Mouse (Mus musculus): ENCODE data around the gene Drg2. TPM values are rescaled to one million over a fixed set of nuclear protein-coding genes. Genes with fewer than 3 reads are reported as not detected.
"Not testable (repeated sequence)": the region's sequence is repeated elsewhere in the genome, so short reads cannot be mapped to it uniquely, and the experiment has no call there.

The Drg2 gene
- polyA plus RNA-seq, 1 experiment from 2014 or later: 29.1 TPM

DNA sequence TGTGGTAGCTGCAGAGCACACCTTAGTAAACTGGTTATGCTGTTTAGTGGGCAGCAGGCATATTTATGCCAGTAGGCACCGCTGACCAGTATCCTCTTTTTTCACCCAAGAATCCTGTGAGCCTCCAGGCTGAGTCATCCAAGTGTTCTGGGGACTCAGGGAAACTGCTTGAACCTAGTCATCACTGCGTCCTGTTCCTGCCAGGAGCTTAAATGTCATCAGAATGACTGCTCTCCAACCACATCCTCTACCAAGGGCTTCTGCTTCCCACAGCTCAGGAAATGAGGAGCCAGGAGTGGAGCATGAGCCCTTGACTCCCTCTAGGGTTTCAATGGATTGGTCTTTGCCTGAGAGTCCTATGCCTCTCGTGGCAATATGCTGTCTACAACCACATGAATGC lies 17.8 kb upstream of the Drg2 start:
- 59% methylated on average over 3 of the region's 3 CpGs for WGBS (ENCODE audit: missing documents)
- H3K36me3 ChIP-seq (ENCODE audit: inconsistent target): peaks cover 30% of the 10 kb centered on the region; the same call in 1 of the 2 replicates
- no peaks in the 10 kb centered on the region for H3K79me2 ChIP-seq (ENCODE audit: inconsistent target)
- H3K27ac ChIP-seq: no peak overlapping the region
- H3K4me3 ChIP-seq (ENCODE audit: inconsistent target): no peak overlapping the region

DNA sequence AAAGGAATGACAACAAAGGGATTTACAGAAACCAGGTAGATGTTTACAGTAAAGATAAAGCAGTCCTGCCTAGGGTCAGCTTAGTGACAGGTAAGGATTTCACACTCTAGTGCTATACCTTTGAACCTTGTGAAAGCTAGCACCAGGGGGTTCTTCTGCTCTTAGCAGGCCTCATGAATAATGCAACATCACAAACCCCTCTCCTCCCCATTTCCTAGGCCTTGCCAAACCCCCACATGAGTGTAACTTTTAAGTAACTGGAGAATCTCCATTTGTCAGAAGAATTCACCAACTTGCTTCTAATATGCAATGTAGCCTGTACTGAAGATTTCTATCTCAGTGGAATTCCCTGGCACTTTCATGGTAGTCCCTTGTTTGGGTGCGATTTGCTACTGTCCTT lies 14.8 kb upstream of the Drg2 start:
- H3K27ac ChIP-seq: not testable (repeated sequence)
- peaks cover 32% of the 10 kb centered on the region for H3K36me3 ChIP-seq (ENCODE audit: inconsistent target)

DNA sequence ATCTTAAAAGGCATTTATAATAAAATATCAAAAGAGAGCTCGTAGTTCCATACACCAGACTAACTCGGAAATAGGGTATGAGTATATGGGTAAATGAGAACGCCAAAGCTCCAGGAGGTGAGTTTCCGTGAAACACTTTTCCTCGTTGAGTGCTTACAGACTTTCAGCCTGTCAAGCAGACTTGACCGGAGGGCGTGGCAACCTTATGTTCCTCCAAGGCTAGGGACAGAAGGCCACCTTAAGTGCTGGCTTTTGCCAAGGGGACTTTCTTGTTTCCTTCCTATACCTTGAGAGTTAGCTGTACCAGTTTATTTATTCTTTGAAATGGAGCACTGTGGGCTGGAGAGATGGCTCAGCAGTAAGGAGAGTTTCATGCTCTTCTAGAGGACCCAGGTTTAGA lies 14.2 kb upstream of the Drg2 start:
- Histone ChIP-seq H3K79me2 (ENCODE audit: inconsistent target) (no peaks in the 10 kb centered on the region), H3K36me3 (ENCODE audit: inconsistent target) (peaks cover 32% of the 10 kb centered on the region), H3K4me3 (ENCODE audit: inconsistent target) (no peak overlapping the region), H3K27ac (no peak overlapping the region)
- WGBS (ENCODE audit: missing documents): 94% methylated on average over 7 of the region's 7 CpGs

More for the DNA sequence above, 14.8 kb upstream of the Drg2 start:
- not testable (repeated sequence) for H3K4me3 ChIP-seq (ENCODE audit: inconsistent target); H3K79me2 ChIP-seq (ENCODE audit: inconsistent target)
- WGBS (ENCODE audit: missing documents): 100% methylated on average over 1 of the region's 1 CpGs

DNA sequence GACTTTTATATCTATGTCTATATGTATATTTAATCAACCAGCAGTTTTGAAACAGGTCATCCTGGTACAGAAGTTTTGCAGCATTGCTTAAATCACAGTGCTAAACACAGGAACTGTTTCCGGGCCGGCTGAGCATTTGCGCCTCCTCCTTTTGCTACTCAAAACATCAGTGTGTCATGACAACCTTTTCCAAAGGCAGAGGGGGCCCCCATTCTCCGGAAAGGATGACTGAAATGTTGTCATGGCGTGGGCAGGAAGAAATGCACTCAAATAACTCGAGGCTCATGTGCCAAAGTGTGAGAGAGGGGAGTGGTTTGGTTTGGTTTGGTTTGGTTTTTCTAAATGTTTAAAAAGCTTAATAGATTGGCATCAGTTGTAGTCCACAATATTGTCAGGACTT lies 11.5 kb upstream of the Drg2 start:
- Histone ChIP-seq H3K4me3 (ENCODE audit: inconsistent target) (no peak overlapping the region), H3K27ac (no peak overlapping the region), H3K36me3 (ENCODE audit: inconsistent target) (peaks cover 28% of the 10 kb centered on the region), H3K79me2 (ENCODE audit: inconsistent target) (no peaks in the 10 kb centered on the region)
- WGBS (ENCODE audit: missing documents): 96% methylated on average over 6 of the region's 6 CpGs

DNA sequence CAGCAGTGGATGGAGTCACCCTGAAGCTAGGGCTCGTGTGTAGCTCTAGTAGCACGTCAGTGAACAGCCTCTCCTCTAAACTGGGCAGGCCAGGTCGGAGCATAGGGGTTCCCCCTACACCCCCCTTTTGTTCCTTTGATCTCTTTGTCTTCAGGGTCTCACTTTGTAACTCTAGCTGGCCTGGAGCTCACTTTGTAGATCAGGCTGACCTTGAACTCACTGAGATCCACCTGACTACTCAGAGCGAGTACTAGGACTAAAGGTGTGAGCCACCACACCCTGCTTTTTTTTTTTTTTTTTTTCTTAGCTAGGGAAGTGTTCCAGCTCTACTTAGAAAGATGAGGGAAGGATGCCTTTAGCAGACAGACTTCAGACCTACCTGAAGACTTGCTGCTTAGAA lies 10.4 kb upstream of the Drg2 start:
- no peaks in the 10 kb centered on the region for H3K79me2 ChIP-seq (ENCODE audit: inconsistent target)
- WGBS (ENCODE audit: missing documents): 91% methylated on average over 4 of the region's 4 CpGs
- H3K4me3 ChIP-seq (ENCODE audit: inconsistent target): no peak overlapping the region
- H3K27ac ChIP-seq: no peak overlapping the region
- peaks cover 18% of the 10 kb centered on the region for H3K36me3 ChIP-seq (ENCODE audit: inconsistent target)

DNA sequence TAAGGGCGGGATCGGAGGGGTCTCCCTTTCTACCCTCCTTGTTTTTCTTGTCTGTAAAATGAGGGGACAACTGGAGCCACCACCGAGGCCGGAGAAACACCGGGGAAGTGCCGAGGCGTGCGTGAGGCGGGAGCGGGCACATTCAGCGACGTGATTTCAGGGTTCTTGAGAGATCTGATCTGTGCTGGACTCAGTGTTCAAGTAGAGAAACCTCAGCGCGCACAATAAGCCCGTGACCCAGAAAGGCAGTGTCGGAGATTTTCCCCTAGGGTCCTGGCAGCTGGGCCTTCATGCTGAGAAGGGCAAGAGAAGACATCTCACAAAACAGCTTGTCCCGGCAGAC lies 325 bp downstream of the Drg2 start:
- under 1% methylated on average over 17 of the region's 17 CpGs for WGBS (ENCODE audit: missing documents)
- Histone ChIP-seq H3K4me3 (ENCODE audit: inconsistent target) (peak overlapping the region; percentile 87), H3K27ac (peak overlapping the region; percentile 40), H3K79me2 (ENCODE audit: inconsistent target) (peaks cover 25% of the 10 kb centered on the region), H3K36me3 (ENCODE audit: inconsistent target) (peaks cover 20% of the 10 kb centered on the region; the same call in 1 of the 2 replicates)

DNA sequence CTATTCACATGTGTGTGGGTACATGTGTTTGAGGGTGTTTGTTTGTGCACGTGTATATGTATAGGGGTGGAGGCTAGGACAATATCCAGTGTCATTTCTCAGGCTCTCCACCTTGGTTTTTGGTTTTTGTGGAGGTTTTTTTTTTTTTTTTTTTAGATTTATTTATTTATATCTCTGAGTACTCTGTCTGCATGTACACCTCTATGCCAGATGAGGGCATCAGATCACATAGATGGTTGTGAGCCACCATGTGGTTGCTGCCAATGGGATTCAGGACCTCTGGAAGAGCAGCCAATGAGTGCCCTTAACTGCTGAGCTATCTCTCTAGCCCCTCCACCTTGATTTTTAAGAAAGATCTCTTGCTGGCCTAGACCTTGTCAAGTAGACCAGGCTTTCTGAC lies 3.6 kb downstream of the Drg2 start:
- Histone ChIP-seq H3K27ac (no peak overlapping the region), H3K36me3 (ENCODE audit: inconsistent target) (peaks cover 52% of the 10 kb centered on the region), H3K4me3 (ENCODE audit: inconsistent target) (no peak overlapping the region), H3K79me2 (ENCODE audit: inconsistent target) (peaks cover 25% of the 10 kb centered on the region)
- WGBS (ENCODE audit: missing documents): 100% methylated on average over 1 of the region's 1 CpGs

DNA sequence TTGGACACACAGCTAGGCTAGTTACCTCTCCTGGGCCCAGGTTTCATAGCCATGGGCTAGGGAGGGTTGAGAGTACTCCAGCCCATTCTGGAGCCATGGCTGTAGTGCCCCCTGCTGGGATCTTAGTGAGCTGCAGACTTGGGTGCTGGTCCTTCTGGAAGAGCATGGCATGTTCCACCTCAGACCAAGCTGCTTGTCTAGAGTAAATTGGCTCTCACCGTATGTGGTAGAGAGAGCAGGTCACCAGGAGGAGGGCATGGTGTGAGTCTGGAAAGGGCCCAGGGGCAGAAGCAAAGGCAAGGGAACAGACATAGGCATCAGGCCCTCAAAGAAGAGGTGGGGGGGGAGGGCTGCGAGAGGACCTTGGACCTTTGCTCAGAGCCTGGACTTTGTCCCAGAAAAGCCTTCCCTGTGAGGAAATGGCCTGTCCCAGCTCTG lies 11.6 kb downstream of the Drg2 start:
- H3K27ac ChIP-seq: no peak overlapping the region
- no peaks in the 10 kb centered on the region for H3K79me2 ChIP-seq (ENCODE audit: inconsistent target)
- H3K4me3 ChIP-seq (ENCODE audit: inconsistent target): no peak overlapping the region
- peaks cover 82% of the 10 kb centered on the region for H3K36me3 ChIP-seq (ENCODE audit: inconsistent target)
- 94% methylated on average over 2 of the region's 2 CpGs for WGBS (ENCODE audit: missing documents)

DNA sequence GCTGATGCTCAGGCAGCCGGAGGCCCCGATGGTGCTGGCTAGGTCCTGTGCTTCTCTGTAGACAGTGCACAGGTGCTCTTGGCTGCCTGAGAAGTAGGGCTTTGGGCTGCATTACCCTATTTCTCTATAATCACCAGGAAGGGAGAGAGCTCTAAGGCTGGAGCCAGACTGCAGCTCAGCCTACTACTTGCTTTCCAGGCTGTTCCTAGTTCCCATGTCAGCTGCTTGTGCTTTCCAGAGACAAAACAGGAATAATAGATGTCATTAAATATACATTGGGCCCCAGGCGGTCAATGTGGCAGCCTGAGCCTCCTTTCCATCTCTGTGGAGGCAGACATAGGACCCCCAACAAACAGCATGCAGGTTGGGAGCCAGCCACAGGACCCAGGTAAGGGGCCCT lies 14.6 kb downstream of the Drg2 start, which contains the start of gene Myo15:
TSS of gene Myo15 (plus strand) at position 301 of the 400 bp plus-strand sequence.
- Histone ChIP-seq H3K4me3 (ENCODE audit: inconsistent target) (no peak within 1 kb of the TSS), H3K79me2 (ENCODE audit: inconsistent target) (no peaks in the 10 kb centered on the region), H3K27ac (no peak within 1 kb of the TSS), H3K36me3 (ENCODE audit: inconsistent target) (peaks cover 52% of the 10 kb centered on the region)
- WGBS (ENCODE audit: missing documents): 97% methylated on average over 3 of the region's 3 CpGs

DNA sequence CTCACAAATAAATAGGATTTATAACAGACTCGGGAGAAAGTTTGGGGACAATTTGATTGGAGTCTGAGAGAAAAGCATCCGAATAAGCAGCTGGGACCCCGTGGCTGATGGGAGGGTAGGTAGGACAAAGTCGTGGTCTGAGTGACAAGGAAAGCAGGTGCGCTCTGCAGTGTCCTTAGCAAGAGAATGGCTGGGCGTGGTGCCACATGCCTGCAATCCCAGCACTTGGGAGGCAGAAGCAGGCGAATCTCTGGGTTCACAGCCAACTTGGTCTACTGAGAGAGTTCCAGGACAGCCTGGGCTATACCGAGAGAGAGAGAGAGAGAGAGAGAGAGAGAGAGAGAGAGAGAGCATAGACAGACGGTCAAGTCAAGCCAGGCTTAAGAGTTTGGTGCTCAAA lies 16.4 kb downstream of the Drg2 start:
- no peak overlapping the region for H3K4me3 ChIP-seq (ENCODE audit: inconsistent target)
- 92% methylated on average over 8 of the region's 9 CpGs for WGBS (ENCODE audit: missing documents)
- peaks cover 35% of the 10 kb centered on the region for H3K36me3 ChIP-seq (ENCODE audit: inconsistent target)
- no peaks in the 10 kb centered on the region for H3K79me2 ChIP-seq (ENCODE audit: inconsistent target)
- no peak overlapping the region for H3K27ac ChIP-seq

DNA sequence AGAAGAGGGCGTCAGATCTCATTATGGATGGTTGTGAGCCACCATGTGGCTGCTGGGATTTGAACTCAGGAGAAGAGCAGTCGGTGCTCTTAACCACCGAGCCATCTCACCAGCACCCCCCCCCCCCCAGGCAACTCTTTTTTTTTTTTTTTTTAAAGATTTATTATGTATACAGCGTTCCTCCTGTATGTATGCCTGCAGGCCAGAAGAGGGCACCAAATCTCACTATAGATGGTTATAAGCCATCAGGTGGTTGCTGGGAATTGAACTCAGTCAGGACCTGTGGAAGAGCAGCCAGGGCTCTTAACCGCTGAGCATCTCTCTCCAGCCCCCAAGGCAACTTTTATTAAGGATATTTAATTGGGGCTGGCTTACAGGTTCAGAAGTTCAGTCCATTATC lies 20.1 kb downstream of the Drg2 start:
- no peaks in the 10 kb centered on the region for H3K36me3 ChIP-seq (ENCODE audit: inconsistent target)
- no peak overlapping the region for H3K4me3 ChIP-seq (ENCODE audit: inconsistent target)
- H3K79me2 ChIP-seq (ENCODE audit: inconsistent target): no peaks in the 10 kb centered on the region
- WGBS (ENCODE audit: missing documents): 88% methylated on average over 4 of the region's 5 CpGs
- no peak overlapping the region for H3K27ac ChIP-seq

DNA sequence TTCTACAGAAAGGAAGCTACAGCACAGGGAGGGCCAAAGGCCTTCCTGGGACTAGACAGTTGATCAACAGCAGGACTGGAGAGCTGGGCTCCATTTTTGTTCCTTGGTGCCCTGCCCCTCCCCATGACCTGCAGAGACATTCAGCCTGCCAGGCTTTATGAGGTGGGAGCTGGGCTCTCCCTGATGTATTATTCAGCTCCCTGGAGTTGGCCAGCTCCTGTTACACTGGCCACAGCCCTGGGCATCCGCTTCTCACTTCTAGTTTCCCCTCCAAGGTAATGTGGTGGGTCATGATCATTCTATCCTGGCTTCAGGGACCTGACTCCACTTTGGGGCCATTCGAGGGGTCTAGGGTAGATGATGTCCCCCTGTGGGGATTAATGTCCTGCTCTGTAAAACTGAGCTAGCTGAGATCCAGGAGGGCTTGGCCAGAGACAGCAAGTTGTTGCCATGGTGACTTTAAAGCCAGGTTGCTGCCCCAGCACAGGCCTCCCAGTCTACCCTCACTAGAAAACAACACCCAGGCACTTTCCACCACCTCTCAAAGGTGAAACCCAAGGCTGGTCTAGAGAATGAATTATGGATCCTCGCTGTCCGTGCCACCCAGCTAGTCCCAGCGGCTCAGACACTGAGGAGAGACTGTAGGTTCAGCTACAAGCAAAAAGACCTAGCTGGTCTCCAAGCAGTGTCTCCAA lies 21.4 kb downstream of the Drg2 start:
- WGBS (ENCODE audit: missing documents): 96% methylated on average over 5 of the region's 5 CpGs
- no peak overlapping the region for H3K4me3 ChIP-seq (ENCODE audit: inconsistent target)
- no peaks in the 10 kb centered on the region for H3K79me2 ChIP-seq (ENCODE audit: inconsistent target)
- H3K27ac ChIP-seq: no peak overlapping the region
- no peaks in the 10 kb centered on the region for H3K36me3 ChIP-seq (ENCODE audit: inconsistent target)

DNA sequence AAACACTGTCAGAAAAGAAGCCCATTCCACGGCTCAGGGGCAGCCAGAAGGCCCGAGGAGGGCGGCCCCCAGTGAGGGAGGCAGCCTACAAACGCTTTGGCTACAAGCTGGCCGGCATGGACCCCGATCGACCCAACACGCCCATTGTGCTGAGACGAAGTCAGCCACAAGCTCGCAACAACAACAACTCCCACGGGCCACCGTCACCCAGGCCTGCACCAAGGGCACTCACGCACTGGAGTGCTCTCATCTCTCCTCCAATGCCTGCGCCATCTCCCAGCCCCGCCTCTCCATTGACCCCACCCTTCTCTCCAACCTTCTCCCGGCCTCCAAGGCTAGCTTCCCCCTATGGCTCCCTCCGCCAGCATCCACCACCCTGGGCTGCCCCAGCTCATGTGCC lies 23.7 kb downstream of the Drg2 start:
- Histone ChIP-seq H3K4me3 (ENCODE audit: inconsistent target) (no peak overlapping the region), H3K27ac (no peak overlapping the region), H3K79me2 (ENCODE audit: inconsistent target) (no peaks in the 10 kb centered on the region), H3K36me3 (ENCODE audit: inconsistent target) (no peaks in the 10 kb centered on the region)
- 57% methylated on average over 15 of the region's 17 CpGs for WGBS (ENCODE audit: missing documents)

DNA sequence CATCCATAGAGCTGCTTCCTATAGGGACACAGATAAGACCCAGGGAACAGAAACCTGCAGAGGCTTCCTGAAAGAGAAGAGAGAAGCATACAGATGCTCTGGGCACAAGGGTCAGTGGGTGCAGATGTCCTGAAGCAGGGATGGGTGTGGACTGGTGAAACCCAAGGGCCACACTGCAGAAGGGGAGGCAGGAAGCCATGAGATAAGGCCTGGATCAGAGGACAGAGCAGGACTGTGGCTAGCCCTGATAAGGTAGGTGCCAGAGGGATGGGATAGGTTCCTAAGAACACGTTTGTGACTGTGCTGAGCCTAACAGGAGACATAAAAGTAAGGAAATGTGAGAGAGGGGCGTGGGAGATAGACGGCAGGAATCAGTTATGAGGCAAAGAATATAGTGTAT lies 31.9 kb downstream of the Drg2 start:
- 70% methylated on average over 3 of the region's 3 CpGs for WGBS (ENCODE audit: missing documents)
- Histone ChIP-seq H3K36me3 (ENCODE audit: inconsistent target) (no peaks in the 10 kb centered on the region), H3K27ac (no peak overlapping the region), H3K79me2 (ENCODE audit: inconsistent target) (no peaks in the 10 kb centered on the region), H3K4me3 (ENCODE audit: inconsistent target) (no peak overlapping the region)

DNA sequence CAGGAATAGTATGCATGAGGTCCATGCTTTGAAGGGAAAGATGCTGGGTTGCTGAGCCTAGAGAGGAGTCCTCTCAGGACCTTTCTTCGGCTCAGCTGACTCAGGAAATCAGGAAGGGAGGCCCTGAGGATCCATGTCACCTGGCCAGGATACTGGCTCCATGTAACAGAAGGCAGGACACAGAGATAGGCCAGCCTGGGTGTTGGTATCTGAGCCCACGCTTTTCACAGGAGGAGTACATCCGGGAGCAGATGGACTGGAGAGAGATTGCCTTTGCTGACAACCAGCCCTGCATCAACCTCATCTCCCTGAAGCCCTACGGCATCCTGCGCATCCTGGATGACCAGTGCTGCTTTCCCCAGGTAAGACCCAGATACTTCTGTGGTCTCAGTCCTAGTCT lies 38.3 kb downstream of the Drg2 start:
- 89% methylated on average over 5 of the region's 5 CpGs for WGBS (ENCODE audit: missing documents)
- Histone ChIP-seq H3K36me3 (ENCODE audit: inconsistent target) (no peaks in the 10 kb centered on the region), H3K4me3 (ENCODE audit: inconsistent target) (no peak overlapping the region), H3K79me2 (ENCODE audit: inconsistent target) (no peaks in the 10 kb centered on the region), H3K27ac (no peak overlapping the region)

DNA sequence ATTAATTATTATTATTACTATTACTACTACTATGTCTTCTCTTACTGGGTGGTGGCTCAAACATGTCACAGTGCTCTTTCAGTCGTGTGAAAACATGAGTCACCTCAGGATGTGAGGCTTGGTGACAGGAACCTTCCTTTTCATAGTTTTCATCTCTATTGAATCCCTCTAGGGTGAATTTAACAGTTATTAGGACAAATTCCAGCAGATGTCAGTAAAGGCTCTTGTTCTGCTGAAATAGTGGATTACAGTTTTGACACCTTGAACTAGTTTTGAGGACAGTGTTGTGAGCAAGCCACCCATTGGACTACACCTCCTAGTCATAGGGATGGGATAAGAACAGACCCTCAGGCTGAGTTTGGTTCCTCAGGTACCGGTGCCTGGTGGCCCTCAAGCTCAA lies 41.3 kb downstream of the Drg2 start:
- WGBS (ENCODE audit: missing documents): 41% methylated on average over 2 of the region's 2 CpGs
- H3K27ac ChIP-seq: no peak overlapping the region

More for the DNA sequence above, 41.3 kb downstream of the Drg2 start:
- no peaks in the 10 kb centered on the region for H3K79me2 ChIP-seq (ENCODE audit: inconsistent target)
- H3K4me3 ChIP-seq (ENCODE audit: inconsistent target): no peak overlapping the region
- no peaks in the 10 kb centered on the region for H3K36me3 ChIP-seq (ENCODE audit: inconsistent target)

Measured in macrophage (primary cell).